Mouse (Mus musculus): ENCODE results near the gene Cntd1.

- TF ChIP-seq POLR2A (IDR thresholded peaks at IDR 0.05; ENCODE audit: control insufficient read depth, extremely low read depth, insufficient read depth, low read length, poor library complexity) (no peak), CTCF (IDR thresholded peaks at IDR 0.05; ENCODE audit: borderline replicate concordance, control insufficient read depth, extremely low read depth, insufficient read depth, low read length, poor library complexity) (no peak)
Measured at GRCm38 (mm10) chr11:101275309-101275708, 3.5 kb upstream of the Cntd1 start.
